Mouse (Mus musculus): Measurements from ENCODE around the gene Rnf114. TPM values are rescaled to one million over a fixed set of nuclear protein-coding genes. Genes with fewer than 3 reads are reported as not detected.

Gene Rnf114
- polyA plus RNA-seq, 1 experiment: 104 TPM

- DNase-seq (ENCODE audit: extremely low spot score in 1 of 2, low spot score in 1 of 2): no peak
These were observed 67.0 kb downstream of the Rnf114 start for GRCm38 (mm10) chr2:167559413-167559812.

GRCm38 (mm10) chr2:167562101-167562500, 69.7 kb downstream of the Rnf114 start:
- DNase-seq (ENCODE audit: extremely low spot score in 1 of 2, low spot score in 1 of 2): no peak

GRCm38 (mm10) chr2:167563035-167563434, 70.6 kb downstream of the Rnf114 start:
- no peak for DNase-seq (ENCODE audit: extremely low spot score in 1 of 2, low spot score in 1 of 2)

DNA sequence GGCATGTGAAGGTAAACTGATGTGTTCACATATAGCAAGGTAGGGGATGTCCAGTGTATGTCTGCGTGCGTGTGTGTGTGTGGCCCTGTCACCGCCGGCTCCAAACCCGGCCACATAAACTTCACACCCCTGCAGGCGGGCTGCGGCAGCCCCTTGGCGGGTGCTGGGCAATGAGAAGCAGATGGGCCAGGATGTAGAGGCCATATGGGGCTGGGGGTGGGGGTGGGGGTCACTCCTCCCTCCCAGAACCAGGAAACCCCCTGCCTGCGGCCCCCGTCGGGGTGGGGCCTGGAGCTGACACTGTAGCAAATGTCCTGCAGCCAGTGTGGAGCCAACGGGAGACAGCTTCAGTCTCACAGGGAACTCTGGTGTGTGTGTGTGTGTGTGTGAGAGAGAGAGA, 71.3 kb downstream of the Rnf114 start:
- no peak for DNase-seq (ENCODE audit: extremely low spot score in 1 of 2, low spot score in 1 of 2)

DNA sequence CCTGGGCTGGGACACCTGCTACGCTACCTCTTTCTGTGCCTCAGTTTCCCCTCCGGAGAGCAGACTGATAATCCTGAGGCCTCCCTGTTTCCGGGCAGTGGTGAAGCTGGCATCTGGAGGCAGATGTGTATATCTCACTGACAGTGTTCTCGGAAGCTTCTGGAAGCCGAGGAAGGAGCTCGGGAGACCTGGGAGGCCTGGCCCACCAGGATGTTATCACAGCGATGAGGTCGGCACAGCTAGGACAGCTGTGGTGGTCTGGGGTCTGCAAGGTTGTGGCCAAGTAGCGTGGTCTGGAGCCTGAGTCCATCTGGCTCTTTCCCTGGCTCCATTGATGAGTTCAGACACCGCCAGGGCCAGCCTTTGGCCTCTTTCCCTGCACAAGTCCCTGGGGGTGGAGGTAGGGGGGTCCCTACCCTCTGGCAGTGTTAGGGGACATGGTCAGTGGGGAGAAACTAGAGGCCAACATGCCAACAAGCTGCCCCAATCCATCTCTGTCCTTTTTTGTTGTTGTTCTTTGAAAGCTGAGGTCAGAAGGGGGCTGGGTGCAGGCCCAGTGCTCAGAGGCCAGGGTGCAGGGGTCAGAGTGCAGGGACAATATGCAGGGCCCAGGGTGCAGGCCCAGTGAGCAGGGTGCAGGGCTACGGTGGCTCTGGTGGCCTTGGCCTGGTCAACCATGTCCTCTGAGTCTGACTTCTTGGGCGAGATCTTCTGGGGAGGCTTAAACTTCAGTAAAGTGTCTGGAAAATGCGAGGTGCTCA, 72.3 kb downstream of the Rnf114 start:
- no peak for DNase-seq (ENCODE audit: extremely low spot score in 1 of 2, low spot score in 1 of 2)

GRCm38 (mm10) chr2:167565312-167565656, 72.8 kb downstream of the Rnf114 start:
- DNase-seq (ENCODE audit: extremely low spot score in 1 of 2, low spot score in 1 of 2): no peak

DNA sequence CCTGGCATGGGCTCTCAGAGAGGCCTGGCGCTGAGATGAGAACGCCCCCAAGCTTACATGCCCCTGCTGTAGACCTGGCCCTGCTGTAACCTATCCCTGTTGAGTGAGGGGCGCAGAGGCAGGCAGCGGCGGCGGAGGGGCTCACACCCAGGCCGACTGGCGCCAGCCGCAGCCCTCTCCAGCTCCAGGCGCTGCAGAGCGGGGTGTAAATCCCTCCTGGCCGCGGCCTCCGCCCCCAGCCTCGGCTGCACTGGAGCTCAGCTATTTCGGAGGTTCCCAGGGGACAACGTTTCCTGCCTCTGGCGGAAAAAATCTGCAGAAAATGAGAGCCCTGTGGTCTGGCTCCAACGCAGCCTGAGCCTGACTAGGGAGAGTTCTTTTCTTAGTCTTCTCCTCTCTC, 73.2 kb downstream of the Rnf114 start:
- no peak for DNase-seq (ENCODE audit: extremely low spot score in 1 of 2, low spot score in 1 of 2)

Other genes with a start within 250 kb of the Rnf114 start
- gene B4galt5, start 143.5 kb upstream of the Rnf114 start, polyA plus RNA-seq (2012; rRNA removed): 37.8 and 38.8 TPM in 2 replicates
- 47.3 and 49.6 TPM in 2 replicates for gene Slc9a8, start 70.9 kb upstream of the Rnf114 start, polyA plus RNA-seq (2012; rRNA removed)
- 53.1 and 58.6 TPM in 2 replicates for gene Spata2, start 242 bp downstream of the Rnf114 start, polyA plus RNA-seq (2012; rRNA removed)
- 2.3 and 3.0 TPM in 2 replicates for gene Snai1, start 45.5 kb downstream of the Rnf114 start, polyA plus RNA-seq (2012; rRNA removed)
- gene Ube2v1, start 139.4 kb downstream of the Rnf114 start, polyA plus RNA-seq (2012; rRNA removed): 250 and 280 TPM in 2 replicates
- 0.88 TPM in 1 of 2 replicates, not detected in the other for gene Gm20431, start 168.9 kb downstream of the Rnf114 start, polyA plus RNA-seq (2012; rRNA removed)
- 14.5 and 14.9 TPM in 2 replicates for gene Cebpb, start 196.3 kb downstream of the Rnf114 start, polyA plus RNA-seq (2012; rRNA removed)
- gene Tmem189, start 197.2 kb downstream of the Rnf114 start, polyA plus RNA-seq (2012; rRNA removed): 71.5 and 75.7 TPM in 2 replicates

Measured in frontal cortex, adult 2 months (tissue).